Mouse (Mus musculus): ENCODE data around the gene Pdzd7. TPM values are rescaled to one million over a fixed set of nuclear protein-coding genes. Genes with fewer than 3 reads are reported as not detected.

Pdzd7 gene
- polyA plus RNA-seq, 1 experiment from 2014 or later = 0.33 TPM

- DNase-seq (ENCODE audit: low spot score) = no peak
- Histone ChIP-seq H3K9me3 (ENCODE audit: control insufficient read depth, low read length) (no peaks in the 10 kb centered on the region), H3K4me1 (replicated peaks; ENCODE audit: control insufficient read depth, insufficient read depth) (peaks cover 7% of the 10 kb centered on the region), H3K9ac (ENCODE audit: low read length) (peak overlapping the region; percentile 85), H3K27me3 (ENCODE audit: control insufficient read depth, insufficient read depth, low read length) (no peaks in the 10 kb centered on the region), H3K27ac (replicated peaks) (peak overlapping the region; percentile 99), H3K36me3 (ENCODE audit: control insufficient read depth, insufficient read depth, low read length) (no peaks in the 10 kb centered on the region; the same call in 1 of the 2 replicates), H3K4me3 (ENCODE audit: low read depth, low read length) (peak overlapping the region; percentile 63), H3K4me2 (replicated peaks; ENCODE audit: low read depth) (peak overlapping the region; percentile 95)
- no peak for ATAC-seq (ENCODE audit: low FRiP score, low TSS enrichment)
- TF ChIP-seq EP300 (optimal IDR thresholded peaks at IDR 0.05) = no peak
- TF ChIP-seq CTCF (IDR thresholded peaks at IDR 0.05; ENCODE audit: low read depth) = no peak
- WGBS = 1% methylated on average over 11 of the region's 13 CpGs
Observed at GRCm38 (mm10) chr19:45018351-45018831, 27.1 kb downstream of the Pdzd7 start.

- H3K9me3 ChIP-seq (ENCODE audit: control insufficient read depth, low read length) = no peaks in the 10 kb centered on the region
- H3K36me3 ChIP-seq (ENCODE audit: control insufficient read depth, insufficient read depth, low read length) = no peaks in the 10 kb centered on the region
- H3K27ac ChIP-seq (replicated peaks) = peak overlapping the region; percentile 99
- H3K27me3 ChIP-seq (ENCODE audit: control insufficient read depth, insufficient read depth, low read length) = no peaks in the 10 kb centered on the region
- peaks cover 7% of the 10 kb centered on the region for H3K4me1 ChIP-seq (replicated peaks; ENCODE audit: control insufficient read depth, insufficient read depth)
- H3K4me2 ChIP-seq (replicated peaks; ENCODE audit: low read depth) = peak overlapping the region; percentile 95
- WGBS = under 1% methylated on average over 36 of the region's 48 CpGs
- TF ChIP-seq EP300 (optimal IDR thresholded peaks at IDR 0.05) (no peak), CTCF (IDR thresholded peaks at IDR 0.05; ENCODE audit: low read depth) (no peak)
- peak overlapping the region; percentile 85 for H3K9ac ChIP-seq (ENCODE audit: low read length)
- DNase-seq (ENCODE audit: low spot score) = peak; percentile 91
- peak overlapping the region; percentile 63 for H3K4me3 ChIP-seq (ENCODE audit: low read depth, low read length)
- ATAC-seq (ENCODE audit: low FRiP score, low TSS enrichment) = peak; percentile 59
Observed at GRCm38 (mm10) chr19:45017909-45018308, 27.6 kb downstream of the Pdzd7 start.

- 0% methylated on average over 21 of the region's 27 CpGs for WGBS
- H3K4me1 ChIP-seq (replicated peaks; ENCODE audit: control insufficient read depth, insufficient read depth) = peaks cover 7% of the 10 kb centered on the region
- no peaks in the 10 kb centered on the region for H3K27me3 ChIP-seq (ENCODE audit: control insufficient read depth, insufficient read depth, low read length)
- H3K36me3 ChIP-seq (ENCODE audit: control insufficient read depth, insufficient read depth, low read length) = no peaks in the 10 kb centered on the region; the same call in 1 of the 2 replicates
- H3K27ac ChIP-seq (replicated peaks) = peak overlapping the region; percentile 99
- H3K9me3 ChIP-seq (ENCODE audit: control insufficient read depth, low read length) = no peaks in the 10 kb centered on the region
- DNase-seq (ENCODE audit: low spot score) (peak; percentile 86), ATAC-seq (ENCODE audit: low FRiP score, low TSS enrichment) (peak; percentile 10; the same call in 1 of the 2 replicates)
- TF ChIP-seq CTCF (IDR thresholded peaks at IDR 0.05; ENCODE audit: low read depth) = peak; percentile 67
- TF ChIP-seq EP300 (optimal IDR thresholded peaks at IDR 0.05) = no peak
- peak overlapping the region; percentile 85 for H3K9ac ChIP-seq (ENCODE audit: low read length)
- peak overlapping the region; percentile 63 for H3K4me3 ChIP-seq (ENCODE audit: low read depth, low read length)
- H3K4me2 ChIP-seq (replicated peaks; ENCODE audit: low read depth) = peak overlapping the region; percentile 95
Observed at GRCm38 (mm10) chr19:45017216-45017771, 28.2 kb downstream of the Pdzd7 start.

GRCm38 (mm10) chr19:45016341-45017215 lies 28.9 kb downstream of the Pdzd7 start:
- TF ChIP-seq EP300 (optimal IDR thresholded peaks at IDR 0.05) (no peak), CTCF (IDR thresholded peaks at IDR 0.05; ENCODE audit: low read depth) (no peak)
- ATAC-seq (ENCODE audit: low FRiP score, low TSS enrichment) = peak; percentile 7; the same call in 1 of the 2 replicates
- Histone ChIP-seq H3K4me2 (replicated peaks; ENCODE audit: low read depth) (peak overlapping the region; percentile 95), H3K27ac (replicated peaks) (peak overlapping the region; percentile 99), H3K4me3 (ENCODE audit: low read depth, low read length) (peak overlapping the region; percentile 63), H3K9ac (ENCODE audit: low read length) (peak overlapping the region; percentile 85), H3K36me3 (ENCODE audit: control insufficient read depth, insufficient read depth, low read length) (peaks cover 3% of the 10 kb centered on the region; the same call in 1 of the 2 replicates), H3K4me1 (replicated peaks; ENCODE audit: control insufficient read depth, insufficient read depth) (peaks cover 7% of the 10 kb centered on the region), H3K27me3 (ENCODE audit: control insufficient read depth, insufficient read depth, low read length) (no peaks in the 10 kb centered on the region), H3K9me3 (ENCODE audit: control insufficient read depth, low read length) (no peaks in the 10 kb centered on the region)
- under 1% methylated on average over 16 of the region's 18 CpGs for WGBS
- DNase-seq (ENCODE audit: low spot score) = peak; percentile 84

- H3K4me1 ChIP-seq (replicated peaks; ENCODE audit: control insufficient read depth, insufficient read depth) = peaks cover 7% of the 10 kb centered on the region
Observed at GRCm38 (mm10) chr19:45015518-45016281, 29.8 kb downstream of the Pdzd7 start.

More at GRCm38 (mm10) chr19:45015518-45016281, 29.8 kb downstream of the Pdzd7 start:
- Histone ChIP-seq H3K4me3 (ENCODE audit: low read depth, low read length) (peak overlapping the region; percentile 63), H3K9me3 (ENCODE audit: control insufficient read depth, low read length) (no peaks in the 10 kb centered on the region), H3K27ac (replicated peaks) (peak overlapping the region; percentile 99), H3K4me2 (replicated peaks; ENCODE audit: low read depth) (peak overlapping the region; percentile 95), H3K36me3 (ENCODE audit: control insufficient read depth, insufficient read depth, low read length) (peaks cover 3% of the 10 kb centered on the region; the same call in 1 of the 2 replicates), H3K9ac (ENCODE audit: low read length) (peak overlapping the region; percentile 85), H3K27me3 (ENCODE audit: control insufficient read depth, insufficient read depth, low read length) (no peaks in the 10 kb centered on the region)
- peak; percentile 90 for DNase-seq (ENCODE audit: low spot score)
- under 1% methylated on average over 32 of the region's 34 CpGs for WGBS
- ATAC-seq (ENCODE audit: low FRiP score, low TSS enrichment) = peak; percentile 13
- no peak for TF ChIP-seq EP300 (optimal IDR thresholded peaks at IDR 0.05)
- TF ChIP-seq CTCF (IDR thresholded peaks at IDR 0.05; ENCODE audit: low read depth) = no peak
